ENCODE assay signal across 24 mouse cellular contexts in the genomic region with DNA sequence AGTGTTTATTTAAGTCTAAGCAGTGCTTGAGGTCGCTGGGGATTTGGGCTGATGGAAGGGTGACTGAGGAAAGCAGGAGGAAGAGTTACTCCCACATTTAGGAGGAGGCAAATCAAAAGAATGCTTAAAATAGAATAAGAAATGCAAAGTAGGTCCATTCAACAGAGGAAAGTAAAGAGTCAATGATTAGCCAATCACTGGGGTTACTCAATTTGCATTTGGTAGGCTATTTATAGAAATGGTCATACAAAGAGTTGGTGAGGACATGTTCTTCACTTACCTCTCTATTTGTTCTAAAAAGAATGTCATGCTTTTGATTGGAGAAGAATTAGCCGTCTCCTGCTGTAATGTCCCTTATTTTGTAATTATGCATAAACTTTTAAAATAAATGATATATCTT.
DNase-seq lines count a peak whose midpoint lies in the region; ATAC-seq and TF ChIP-seq lines count a peak whose summit lies in the region.
"Had no signal": no experiment of that assay in that cellular context is flagged by ENCODE, and none has a peak within 500 bp of the region (broad histone marks: within the 10 kb centered on the region; RNA-seq: fewer than 3 reads in every experiment).

No protein-coding gene starts in this region.

- H3K4me3 ChIP-seq in kidney, embryonic 15.5 days (replicated peaks) = no peak overlapping the region
- no peak overlapping the region; the same call in 1 of the 2 replicates for H3K4me3 ChIP-seq in bone marrow macrophage, adult 2 months (ENCODE audit: insufficient read depth, low read length)
- H3K4me3 ChIP-seq: erythroblast, embryonic 14.5 days; hindbrain, embryonic 10.5 days; hindbrain, embryonic 15.5 days had no signal

- 50% methylated on average over 2 of the region's 2 CpGs for WGBS in kidney, embryonic 15.5 days

- H3K27me3 ChIP-seq in kidney, embryonic 15.5 days = no peaks in the 10 kb centered on the region
- H3K27me3 ChIP-seq in Patski = no peaks in the 10 kb centered on the region
- H3K27me3 ChIP-seq: hindbrain, embryonic 15.5 days had no signal

- H3K36me3 ChIP-seq in kidney, embryonic 15.5 days = no peaks in the 10 kb centered on the region
- H3K36me3 ChIP-seq: hindbrain, embryonic 10.5 days; hindbrain, embryonic 15.5 days had no signal

- H3K27ac ChIP-seq in kidney, embryonic 15.5 days = 0 out of 2 replicates have a peak overlapping the region, but pooled peaks have one; percentile 18
- H3K27ac ChIP-seq in bone marrow macrophage, adult 2 months (ENCODE audit: insufficient read depth, low read depth, low read length) = peak overlapping the region; percentile 98
- H3K27ac ChIP-seq: hindbrain, embryonic 10.5 days; hindbrain, embryonic 15.5 days; liver, embryonic 14.5 days had no signal

- no peak for DNase-seq in kidney, postnatal 4 days
- DNase-seq in Patski (ENCODE audit: low read depth, low spot score) = no peak
- DNase-seq in thymus, postnatal 4 days = no peak
- no peak for DNase-seq in T-cell, adult 2 months (ENCODE audit: low spot score)
- DNase-seq: adrenal gland, postnatal 14 days; cerebellum, adult 2 months; cerebellum, postnatal 14 days; gastrocnemius, postnatal 10 days; heart, postnatal 14 days; layer of hippocampus, postnatal 36 days; left cerebral cortex, postnatal 4 days; lung, embryonic 14.5 days; right cerebral cortex, postnatal 25 days; thymus, postnatal 25 days had no signal

- H3K4me2 ChIP-seq in kidney, embryonic 15.5 days = no peak overlapping the region
- H3K4me2 ChIP-seq: hindbrain, embryonic 15.5 days; lung, embryonic 14.5 days had no signal

- 0 out of 2 replicates have a peak, but pooled peaks cover 3% of the 10 kb centered on the region for H3K4me1 ChIP-seq in kidney, embryonic 15.5 days
- peaks cover 13% of the 10 kb centered on the region for H3K4me1 ChIP-seq in bone marrow macrophage, adult 2 months (ENCODE audit: control insufficient read depth, insufficient read depth, low read length)
- H3K4me1 ChIP-seq: hindbrain, embryonic 15.5 days had no signal

- CTCF ChIA-PET in Patski (lab: Charles Lee) = interaction anchor here (0.6 to 2.2 kb wide), 6 partner anchors 9 to 227 kb away, joined by 3 to 6 read pairs (median 3); no protein-coding TSS in a partner anchor

- TF ChIP-seq POLR2A in bone marrow macrophage, adult 2 months (IDR thresholded peaks at IDR 0.05; ENCODE audit: borderline replicate concordance, low read depth, low read length) = no peak

- in situ Hi-C loops in Patski (cut with MboI; ENCODE audit: low pct_unique_long_range_greater_than_20kb) = no loop called here

- POLR2A ChIA-PET in Patski (lab: Charles Lee) = no interaction called here

- TF ChIP-seq CTCF in Patski (IDR thresholded peaks at IDR 0.05) = no peak
- TF ChIP-seq CTCF in bone marrow macrophage, adult 2 months (IDR thresholded peaks at IDR 0.05; ENCODE audit: low read depth, low read length) = no peak

- H3K9me3 ChIP-seq in kidney, embryonic 15.5 days (replicated peaks) = no peaks in the 10 kb centered on the region
- H3K9me3 ChIP-seq: hindbrain, embryonic 10.5 days; hindbrain, embryonic 15.5 days had no signal

- no peak for ATAC-seq in kidney, embryonic 15.5 days (replicated peaks; ENCODE audit: low FRiP score)
- peak; percentile 31 for ATAC-seq in Patski
- peak; percentile 37; the same call in 1 of the 2 replicates for ATAC-seq in megakaryocyte progenitor cell, adult 5-6 weeks (replicated peaks; ENCODE audit: poor library complexity)
- ATAC-seq: CD4-positive, CD25-positive, alpha-beta regulatory T cell, adult 4 months; forebrain, embryonic 16.5 days; midbrain, embryonic 16.5 days had no signal

- no peak overlapping the region for H3K9ac ChIP-seq in kidney, embryonic 15.5 days
- H3K9ac ChIP-seq: hindbrain, embryonic 15.5 days; liver, embryonic 14.5 days; lung, embryonic 14.5 days had no signal
